ENCODE assay signal across 8 mouse cellular contexts in genomic region chr11:119057291-119057690, GRCm38 (mm10). TPM values are rescaled to one million over a fixed set of nuclear protein-coding genes. Genes with fewer than 3 reads are reported as not detected.
A peak's percentile ranks its signal among the peaks of the same experiment; 100 is the strongest.
DNase-seq lines count a peak whose midpoint lies in the region; ATAC-seq lines count a peak whose summit lies in the region.

No protein-coding gene starts in this region.

- H3K4me3 ChIP-seq in kidney, embryonic 16.5 days (ENCODE audit: low read length) = peak overlapping the region; percentile 62
- peak overlapping the region; percentile 72 for H3K4me3 ChIP-seq in embryonic facial prominence, embryonic 10.5 days
- H3K4me3 ChIP-seq in hindbrain, embryonic 16.5 days (ENCODE audit: low read length) = peak overlapping the region; percentile 58
- H3K4me3 ChIP-seq in midbrain, embryonic 16.5 days (ENCODE audit: low read depth, low read length) = peak overlapping the region; percentile 46

- H3K9ac ChIP-seq in kidney, embryonic 16.5 days (replicated peaks; ENCODE audit: low read length) = peak overlapping the region; percentile 90
- peak overlapping the region; percentile 86 for H3K9ac ChIP-seq in hindbrain, embryonic 16.5 days (ENCODE audit: low read depth, low read length)
- H3K9ac ChIP-seq in midbrain, embryonic 16.5 days (ENCODE audit: low read depth, low read length) = peak overlapping the region; percentile 92

- H3K4me1 ChIP-seq in kidney, embryonic 16.5 days (ENCODE audit: insufficient read depth, low read length) = peaks cover 53% of the 10 kb centered on the region
- H3K4me1 ChIP-seq in embryonic facial prominence, embryonic 10.5 days = peaks cover 73% of the 10 kb centered on the region
- H3K4me1 ChIP-seq in hindbrain, embryonic 16.5 days (ENCODE audit: control insufficient read depth, insufficient read depth, low read depth, low read length) = peaks cover 46% of the 10 kb centered on the region
- H3K4me1 ChIP-seq in midbrain, embryonic 16.5 days (ENCODE audit: control insufficient read depth, insufficient read depth, low read length) = peaks cover 46% of the 10 kb centered on the region

- 2% methylated on average over 9 of the region's 9 CpGs for WGBS in kidney, embryonic 16.5 days
- 2% methylated on average over 9 of the region's 9 CpGs for WGBS in embryonic facial prominence, embryonic 10.5 days
- WGBS in hindbrain, embryonic 16.5 days = 6% methylated on average over 9 of the region's 9 CpGs
- WGBS in midbrain, embryonic 16.5 days = 3% methylated on average over 9 of the region's 9 CpGs

- ATAC-seq in kidney, embryonic 16.5 days (ENCODE audit: low FRiP score, low TSS enrichment) = no peak
- ATAC-seq in hindbrain, embryonic 16.5 days = no peak
- ATAC-seq in midbrain, embryonic 16.5 days = no peak

- no peak for DNase-seq in kidney, postnatal 14 days
- DNase-seq in embryonic facial prominence, embryonic 10.5 days (ENCODE audit: low spot score) = peak; percentile 49
- DNase-seq in right cerebral cortex, postnatal 10 days (ENCODE audit: low spot score in 2 of 2) = no peak
- DNase-seq in T-cell, adult 2 months (ENCODE audit: low spot score) = no peak
- no peak for DNase-seq in adrenal gland, postnatal 4 days (ENCODE audit: low spot score in 2 of 2)

- H3K4me2 ChIP-seq in kidney, embryonic 16.5 days (replicated peaks; ENCODE audit: low read depth, low read length) = peak overlapping the region; percentile 98
- H3K4me2 ChIP-seq in hindbrain, embryonic 16.5 days (ENCODE audit: low read length) = peak overlapping the region; percentile 97
- H3K4me2 ChIP-seq in midbrain, embryonic 16.5 days (ENCODE audit: low read length) = peak overlapping the region; percentile 97

- H3K36me3 ChIP-seq in kidney, embryonic 16.5 days (ENCODE audit: insufficient read depth, low read length) = no peaks in the 10 kb centered on the region
- H3K36me3 ChIP-seq in embryonic facial prominence, embryonic 10.5 days (replicated peaks) = no peaks in the 10 kb centered on the region
- H3K36me3 ChIP-seq in hindbrain, embryonic 16.5 days (ENCODE audit: control insufficient read depth, insufficient read depth, low read length) = no peaks in the 10 kb centered on the region
- H3K36me3 ChIP-seq in midbrain, embryonic 16.5 days (ENCODE audit: control insufficient read depth, insufficient read depth, low read length) = no peaks in the 10 kb centered on the region

- peaks cover 85% of the 10 kb centered on the region for H3K27me3 ChIP-seq in kidney, embryonic 16.5 days (ENCODE audit: insufficient read depth, low read length)
- peaks cover 98% of the 10 kb centered on the region for H3K27me3 ChIP-seq in embryonic facial prominence, embryonic 10.5 days (replicated peaks; ENCODE audit: low read depth, poor library complexity, severe bottlenecking)
- H3K27me3 ChIP-seq in hindbrain, embryonic 16.5 days (replicated peaks; ENCODE audit: control insufficient read depth, insufficient read depth, low read length) = peaks cover 14% of the 10 kb centered on the region
- H3K27me3 ChIP-seq in midbrain, embryonic 16.5 days (ENCODE audit: control insufficient read depth, insufficient read depth, low read depth, low read length) = peaks cover 15% of the 10 kb centered on the region

- H3K9me3 ChIP-seq in kidney, embryonic 16.5 days (ENCODE audit: low read length) = 0 out of 2 replicates have a peak, but pooled peaks cover 3% of the 10 kb centered on the region
- H3K9me3 ChIP-seq in embryonic facial prominence, embryonic 10.5 days = no peaks in the 10 kb centered on the region
- no peaks in the 10 kb centered on the region for H3K9me3 ChIP-seq in hindbrain, embryonic 16.5 days (ENCODE audit: control insufficient read depth, low read length)
- no peaks in the 10 kb centered on the region for H3K9me3 ChIP-seq in midbrain, embryonic 16.5 days (replicated peaks; ENCODE audit: control insufficient read depth, low read length, poor library complexity, severe bottlenecking)

- no peak overlapping the region for H3K27ac ChIP-seq in kidney, embryonic 16.5 days (ENCODE audit: low read length)
- H3K27ac ChIP-seq in embryonic facial prominence, embryonic 10.5 days (replicated peaks) = peak overlapping the region; percentile 96
- peak overlapping the region; percentile 89 for H3K27ac ChIP-seq in hindbrain, embryonic 16.5 days (ENCODE audit: low read depth, low read length)
- peak overlapping the region; percentile 94 for H3K27ac ChIP-seq in midbrain, embryonic 16.5 days (ENCODE audit: low read length)

RNA-seq across cellular contexts. Expression of gene Cbx8, which starts 16.5 kb away (rescaled TPM):
- polyA plus RNA-seq in kidney, embryonic 16.5 days (2015; fragmentation: Nextera tagmentation; extraction: Ambion mirVana) = 8.2 and 8.5 TPM in 2 replicates
- polyA plus RNA-seq in embryonic facial prominence, embryonic 10.5 days (2016; fragmentation: Nextera tagmentation; extraction: Ambion mirVana) = 11.6 and 12.4 TPM in 2 replicates
- polyA plus RNA-seq in hindbrain, embryonic 16.5 days (2015; fragmentation: Nextera tagmentation; extraction: Ambion mirVana) = 8.5 and 9.5 TPM in 2 replicates
- 8.5 and 8.6 TPM in 2 replicates for polyA plus RNA-seq in midbrain, embryonic 16.5 days (2015; fragmentation: Nextera tagmentation; extraction: Ambion mirVana)
- 10 to 100 TPM; 10.8 to 15.5 TPM for total RNA-seq in adrenal gland, postnatal 4 days (2021)

RNA-seq across cellular contexts. Expression of gene Cbx4, which starts 28.7 kb away (rescaled TPM):
- 9.9 and 10.9 TPM in 2 replicates for polyA plus RNA-seq in kidney, embryonic 16.5 days (2015; fragmentation: Nextera tagmentation; extraction: Ambion mirVana)
- 4.7 and 5.2 TPM in 2 replicates for polyA plus RNA-seq in embryonic facial prominence, embryonic 10.5 days (2016; fragmentation: Nextera tagmentation; extraction: Ambion mirVana)
- 23.4 and 24.8 TPM in 2 replicates for polyA plus RNA-seq in hindbrain, embryonic 16.5 days (2015; fragmentation: Nextera tagmentation; extraction: Ambion mirVana)
- polyA plus RNA-seq in midbrain, embryonic 16.5 days (2015; fragmentation: Nextera tagmentation; extraction: Ambion mirVana) = 23.9 and 25.6 TPM in 2 replicates
- total RNA-seq in adrenal gland, postnatal 4 days (2021) = 10 to 100 TPM; 69.7 to 76.8 TPM

RNA-seq across cellular contexts. Expression of gene Cbx2, which starts 34.5 kb away (rescaled TPM):
- polyA plus RNA-seq in kidney, embryonic 16.5 days (2015; fragmentation: Nextera tagmentation; extraction: Ambion mirVana) = 35.5 and 37.3 TPM in 2 replicates
- 150 and 152 TPM in 2 replicates for polyA plus RNA-seq in embryonic facial prominence, embryonic 10.5 days (2016; fragmentation: Nextera tagmentation; extraction: Ambion mirVana)
- polyA plus RNA-seq in hindbrain, embryonic 16.5 days (2015; fragmentation: Nextera tagmentation; extraction: Ambion mirVana) = 10.7 and 14.0 TPM in 2 replicates
- polyA plus RNA-seq in midbrain, embryonic 16.5 days (2015; fragmentation: Nextera tagmentation; extraction: Ambion mirVana) = 13.3 and 18.0 TPM in 2 replicates
- 10 to 100 TPM in 1 of 2 experiments, 1 to 10 TPM in 1; 9.5 to 10.1 TPM for total RNA-seq in adrenal gland, postnatal 4 days (2021)
